Mouse (Mus musculus): ENCODE results near the gene Comt.

- TF ChIP-seq CTCF (IDR thresholded peaks at IDR 0.05; ENCODE audit: control insufficient read depth, insufficient read depth, low read length) (no peak), POLR2A (IDR thresholded peaks at IDR 0.05; ENCODE audit: borderline replicate concordance, control insufficient read depth, low read depth, low read length) (no peak)
Measured at GRCm38 (mm10) chr16:18416837-18417236, 9.8 kb downstream of the Comt start.

Measured in bone marrow, adult 2 months (tissue).